Mouse (Mus musculus) thymus, postnatal 14 days (tissue): ENCODE measurements around the gene Xrcc4.
"Not testable (repeated sequence)": the region's sequence is repeated elsewhere in the genome, so short reads cannot be mapped to it uniquely, and the experiment has no call there.

Experiments
- DNase-seq: peaks from one replicate; pipeline ENCODE4 v3.0.0; 2021

Xrcc4 gene

GRCm38 (mm10) chr13:90088962-90089824 is at the start of gene Xrcc4, which contains the start of gene Tmem167:
TSS of gene Xrcc4 (minus strand) at chr13:90089608.
TSS of gene Tmem167 (plus strand) at chr13:90089123.
- DNase-seq: peak; percentile 89

- DNase-seq: no peak
Observed at GRCm38 (mm10) chr13:90136156-90136910, 46.9 kb upstream of the Xrcc4 start.

GRCm38 (mm10) chr13:90111681-90112080 is 22.3 kb upstream of the Xrcc4 start:
- no peak for DNase-seq

GRCm38 (mm10) chr13:90108746-90109145 is 19.3 kb upstream of the Xrcc4 start:
- not testable (repeated sequence) for DNase-seq

- DNase-seq: no peak
Observed at GRCm38 (mm10) chr13:90106139-90106538, 16.7 kb upstream of the Xrcc4 start.

- DNase-seq: no peak
Observed at GRCm38 (mm10) chr13:90101514-90101913, 12.1 kb upstream of the Xrcc4 start.

- no peak for DNase-seq
Observed at GRCm38 (mm10) chr13:90089825-90090183, 396 bp upstream of the Xrcc4 start.

- no peak for DNase-seq
Observed at GRCm38 (mm10) chr13:90061877-90062276, 27.5 kb downstream of the Xrcc4 start.

- no peak for DNase-seq
Observed at GRCm38 (mm10) chr13:90052408-90052807, 37.0 kb downstream of the Xrcc4 start.

GRCm38 (mm10) chr13:90051735-90052134 is 37.7 kb downstream of the Xrcc4 start:
- DNase-seq: peak; percentile 9

- no peak for DNase-seq
Observed at GRCm38 (mm10) chr13:90039613-90040012, 49.8 kb downstream of the Xrcc4 start.

GRCm38 (mm10) chr13:90032977-90033376 is 56.4 kb downstream of the Xrcc4 start:
- no peak for DNase-seq

GRCm38 (mm10) chr13:90032523-90032922 is 56.9 kb downstream of the Xrcc4 start:
- DNase-seq: no peak

- DNase-seq: no peak
Observed at GRCm38 (mm10) chr13:90030911-90031310, 58.5 kb downstream of the Xrcc4 start.

- DNase-seq: no peak
Observed at GRCm38 (mm10) chr13:90012620-90013019, 76.8 kb downstream of the Xrcc4 start.

- no peak for DNase-seq
Observed at GRCm38 (mm10) chr13:90012198-90012597, 77.2 kb downstream of the Xrcc4 start.

- no peak for DNase-seq
Observed at GRCm38 (mm10) chr13:90011129-90011528, 78.3 kb downstream of the Xrcc4 start.

- DNase-seq: no peak
Observed at GRCm38 (mm10) chr13:90009786-90010185, 79.6 kb downstream of the Xrcc4 start.

GRCm38 (mm10) chr13:90005561-90005960 is 83.8 kb downstream of the Xrcc4 start:
- DNase-seq: no peak

GRCm38 (mm10) chr13:89997531-89997930 is 91.9 kb downstream of the Xrcc4 start:
- DNase-seq: no peak

- DNase-seq: no peak
Observed at GRCm38 (mm10) chr13:89986087-89986486, 103.3 kb downstream of the Xrcc4 start.

GRCm38 (mm10) chr13:89970940-89971339 is 118.5 kb downstream of the Xrcc4 start:
- DNase-seq: no peak

- no peak for DNase-seq
Observed at GRCm38 (mm10) chr13:89968671-89969070, 120.7 kb downstream of the Xrcc4 start.

- DNase-seq: no peak
Observed at GRCm38 (mm10) chr13:89944354-89944753, 145.1 kb downstream of the Xrcc4 start.
